Mouse (Mus musculus): ENCODE data around the gene Ppp1r14c. TPM values are rescaled to one million over a fixed set of nuclear protein-coding genes. Genes with fewer than 3 reads are reported as not detected.
"Not testable (repeated sequence)": the region's sequence is repeated elsewhere in the genome, so short reads cannot be mapped to it uniquely, and the experiment has no call there.

Gene Ppp1r14c
- polyA plus RNA-seq, 1 experiment from 2014 or later = 6.9 TPM

DNA sequence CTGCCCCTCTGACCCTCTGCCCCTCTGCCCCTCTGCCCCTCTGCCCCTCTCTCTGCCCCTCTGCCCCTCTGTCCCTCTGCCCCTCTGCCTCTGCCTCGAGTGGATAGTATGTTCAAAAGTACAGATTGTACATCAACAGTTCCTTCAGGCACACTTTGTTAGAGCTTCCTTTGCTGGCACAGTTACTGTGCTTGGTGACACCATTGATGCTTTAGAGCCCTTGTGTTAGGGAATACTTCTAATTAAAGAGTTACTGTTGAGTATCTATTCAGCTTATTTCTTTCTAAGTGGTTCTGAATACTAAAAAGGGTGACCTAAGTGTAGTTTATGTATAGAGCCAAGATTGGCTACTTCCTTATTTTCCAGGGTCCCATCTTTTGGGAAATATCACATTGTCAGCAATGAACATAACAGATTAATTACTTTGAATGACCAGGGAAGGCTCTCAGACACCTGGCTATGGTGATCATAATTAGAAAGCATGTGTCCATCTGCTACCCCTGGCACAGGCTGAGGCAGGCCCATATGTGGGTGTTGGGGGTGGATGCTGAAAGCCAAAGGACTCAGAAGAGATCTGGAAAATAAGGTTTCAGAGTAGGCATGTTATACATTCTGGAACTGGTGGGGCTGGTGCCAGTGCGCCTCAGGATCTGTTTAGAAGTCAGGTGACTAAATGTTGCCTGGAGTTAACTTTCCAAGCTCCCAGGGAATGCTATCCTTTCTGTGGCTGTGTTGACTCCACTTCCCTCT is 75.0 kb downstream of the Ppp1r14c start:
- no peak for ATAC-seq (ENCODE audit: low FRiP score, low read depth)
- WGBS = 63% methylated on average over 2 of the region's 2 CpGs
- H3K4me2 ChIP-seq (replicated peaks) = no peak overlapping the region

DNA sequence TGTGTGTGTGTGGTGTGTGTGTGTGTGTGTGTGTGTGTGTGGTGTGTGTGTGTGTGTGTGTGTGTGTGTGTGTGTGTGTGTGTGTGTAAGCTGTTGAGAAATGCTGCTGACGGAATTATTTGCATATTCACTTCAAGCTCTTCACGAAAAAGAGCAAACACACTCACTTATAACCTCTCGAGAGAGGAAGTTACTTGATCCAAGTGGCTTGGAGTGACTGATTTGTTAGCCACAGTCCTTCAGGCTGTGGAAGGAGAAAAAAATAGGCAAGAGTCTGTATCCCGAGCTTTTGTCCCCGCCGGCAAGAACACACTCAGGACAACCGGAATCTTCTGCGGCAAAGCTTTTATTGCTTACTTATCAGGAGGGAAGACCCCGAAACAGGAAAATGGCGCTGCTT is 80.9 kb downstream of the Ppp1r14c start:
- not testable (repeated sequence) for H3K4me1 ChIP-seq; H3K4me2 ChIP-seq (replicated peaks); H3K36me3 ChIP-seq; H3K27me3 ChIP-seq; H3K9me3 ChIP-seq; H3K4me3 ChIP-seq; ATAC-seq (ENCODE audit: low FRiP score, low read depth); H3K27ac ChIP-seq (replicated peaks); H3K9ac ChIP-seq (replicated peaks)
- WGBS = 92% methylated on average over 10 of the region's 10 CpGs

More for the DNA sequence above, 75.0 kb downstream of the Ppp1r14c start:
- no peaks in the 10 kb centered on the region for H3K36me3 ChIP-seq
- no peak overlapping the region for H3K9ac ChIP-seq (replicated peaks)
- no peaks in the 10 kb centered on the region for H3K9me3 ChIP-seq
- no peaks in the 10 kb centered on the region for H3K4me1 ChIP-seq
- H3K27ac ChIP-seq (replicated peaks) = no peak overlapping the region
- no peaks in the 10 kb centered on the region for H3K27me3 ChIP-seq
- no peak overlapping the region for H3K4me3 ChIP-seq

GRCm38 (mm10) chr10:3448699-3449098 is 82.8 kb downstream of the Ppp1r14c start:
- Histone ChIP-seq H3K36me3 (no peaks in the 10 kb centered on the region), H3K9me3 (no peaks in the 10 kb centered on the region), H3K27me3 (no peaks in the 10 kb centered on the region), H3K4me1 (no peaks in the 10 kb centered on the region), H3K27ac (replicated peaks) (no peak overlapping the region), H3K4me3 (no peak overlapping the region), H3K9ac (replicated peaks) (no peak overlapping the region), H3K4me2 (replicated peaks) (no peak overlapping the region)
- 90% methylated on average over 5 of the region's 5 CpGs for WGBS
- ATAC-seq (ENCODE audit: low FRiP score, low read depth) = no peak

GRCm38 (mm10) chr10:3451930-3452329 is 86.1 kb downstream of the Ppp1r14c start:
- Histone ChIP-seq H3K4me1 (no peaks in the 10 kb centered on the region), H3K9me3 (no peaks in the 10 kb centered on the region), H3K4me3 (no peak overlapping the region), H3K27ac (replicated peaks) (no peak overlapping the region), H3K27me3 (no peaks in the 10 kb centered on the region), H3K9ac (replicated peaks) (no peak overlapping the region), H3K36me3 (no peaks in the 10 kb centered on the region), H3K4me2 (replicated peaks) (no peak overlapping the region)
- no peak for ATAC-seq (ENCODE audit: low FRiP score, low read depth)
- WGBS = 84% methylated on average over 4 of the region's 4 CpGs

- ATAC-seq (ENCODE audit: low FRiP score, low read depth) = no peak
- Histone ChIP-seq H3K9ac (replicated peaks) (no peak overlapping the region), H3K36me3 (no peaks in the 10 kb centered on the region), H3K27ac (replicated peaks) (no peak overlapping the region), H3K9me3 (no peaks in the 10 kb centered on the region), H3K4me1 (no peaks in the 10 kb centered on the region), H3K4me2 (replicated peaks) (no peak overlapping the region), H3K4me3 (no peak overlapping the region), H3K27me3 (no peaks in the 10 kb centered on the region)
- 84% methylated on average over 3 of the region's 3 CpGs for WGBS
Measured at GRCm38 (mm10) chr10:3452822-3453475, 87.1 kb downstream of the Ppp1r14c start.

DNA sequence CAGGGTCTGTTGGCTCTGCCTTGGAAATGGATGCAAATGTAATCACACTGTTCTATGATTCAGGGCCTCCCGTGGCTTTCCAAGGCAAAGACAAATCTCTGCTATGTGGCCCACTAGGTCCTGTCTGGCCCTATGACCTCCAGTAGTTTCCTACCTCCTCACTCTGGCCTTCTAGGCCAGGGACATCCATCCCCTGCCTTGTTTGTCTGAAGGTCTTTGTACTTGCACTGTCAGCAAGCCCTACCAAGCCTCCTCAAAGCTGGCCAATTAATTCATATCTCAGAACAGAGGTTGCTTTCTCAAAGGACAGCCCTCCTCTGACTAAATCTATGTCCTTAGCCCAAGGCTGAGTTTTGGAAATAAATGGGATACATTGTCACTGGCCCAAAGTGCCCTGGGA is 92.8 kb downstream of the Ppp1r14c start:
- Histone ChIP-seq H3K4me2 (replicated peaks) (no peak overlapping the region), H3K4me1 (no peaks in the 10 kb centered on the region), H3K4me3 (no peak overlapping the region), H3K9ac (replicated peaks) (no peak overlapping the region), H3K27ac (replicated peaks) (no peak overlapping the region), H3K27me3 (no peaks in the 10 kb centered on the region), H3K36me3 (no peaks in the 10 kb centered on the region), H3K9me3 (no peaks in the 10 kb centered on the region)
- WGBS = 82% methylated on average over 1 of the region's 1 CpGs
- ATAC-seq (ENCODE audit: low FRiP score, low read depth) = no peak

DNA sequence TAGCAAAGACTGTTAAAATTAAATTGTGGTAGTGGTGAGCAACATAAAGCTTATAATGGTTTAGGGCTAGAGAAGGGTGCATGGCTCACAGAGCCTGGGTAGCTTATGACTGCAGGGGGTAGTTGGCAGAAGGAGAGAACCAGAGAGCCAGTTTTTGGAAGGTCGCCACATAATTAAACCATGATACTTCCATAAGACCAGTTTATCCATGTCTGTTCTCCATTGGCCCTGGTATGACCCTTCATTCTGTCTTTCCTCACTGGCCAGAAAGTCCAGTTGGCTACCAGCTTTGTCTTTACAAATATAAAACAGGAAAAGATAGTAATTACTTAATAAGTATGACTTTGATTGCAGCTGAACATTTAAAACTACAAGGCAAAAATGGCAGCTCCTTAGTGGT is 95.0 kb downstream of the Ppp1r14c start:
- no peak overlapping the region for H3K9ac ChIP-seq (replicated peaks)
- H3K27ac ChIP-seq (replicated peaks) = no peak overlapping the region
- no peak overlapping the region for H3K4me3 ChIP-seq
- H3K27me3 ChIP-seq = no peaks in the 10 kb centered on the region
- 83% methylated on average over 1 of the region's 1 CpGs for WGBS
- H3K4me1 ChIP-seq = no peaks in the 10 kb centered on the region
- no peak overlapping the region for H3K4me2 ChIP-seq (replicated peaks)
- ATAC-seq (ENCODE audit: low FRiP score, low read depth) = no peak
- H3K9me3 ChIP-seq = no peaks in the 10 kb centered on the region
- H3K36me3 ChIP-seq = no peaks in the 10 kb centered on the region

GRCm38 (mm10) chr10:3466135-3466626 is 100.3 kb downstream of the Ppp1r14c start:
- H3K4me2 ChIP-seq (replicated peaks) = no peak overlapping the region
- H3K4me1 ChIP-seq = no peaks in the 10 kb centered on the region
- H3K9ac ChIP-seq (replicated peaks) = no peak overlapping the region
- H3K4me3 ChIP-seq = no peak overlapping the region
- H3K36me3 ChIP-seq = no peaks in the 10 kb centered on the region
- WGBS = 85% methylated on average over 4 of the region's 4 CpGs
- no peak for ATAC-seq (ENCODE audit: low FRiP score, low read depth)
- no peak overlapping the region for H3K27ac ChIP-seq (replicated peaks)
- peaks cover 1% of the 10 kb centered on the region; the same call in 1 of the 2 replicates for H3K9me3 ChIP-seq
- no peaks in the 10 kb centered on the region for H3K27me3 ChIP-seq

GRCm38 (mm10) chr10:3468590-3468989 is 102.7 kb downstream of the Ppp1r14c start:
- WGBS = 87% methylated on average over 4 of the region's 4 CpGs
- H3K4me3 ChIP-seq = no peak overlapping the region
- ATAC-seq (ENCODE audit: low FRiP score, low read depth) = no peak

DNA sequence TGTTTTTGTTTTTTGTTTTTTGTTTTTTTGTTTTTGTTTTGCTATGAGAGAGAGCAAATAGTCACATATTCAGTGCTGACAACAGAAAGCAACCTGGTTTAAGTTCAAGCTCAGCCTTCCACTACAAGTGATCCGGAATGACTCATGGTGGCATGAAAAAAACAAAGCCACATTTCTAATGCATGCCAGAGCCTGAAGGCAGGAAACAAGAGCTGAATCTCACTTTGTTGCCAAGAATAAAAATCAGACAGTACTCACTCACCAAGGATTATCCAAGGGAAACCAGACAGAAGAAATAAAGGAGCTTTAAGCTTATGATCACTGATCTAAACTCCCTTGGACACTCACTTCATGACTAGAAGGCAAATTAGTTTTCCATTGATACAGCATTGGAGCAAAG is 110.8 kb downstream of the Ppp1r14c start:
- WGBS = 62% methylated on average over 1 of the region's 1 CpGs
- Histone ChIP-seq H3K36me3 (no peaks in the 10 kb centered on the region), H3K9ac (replicated peaks) (no peak overlapping the region), H3K4me1 (no peaks in the 10 kb centered on the region), H3K4me2 (replicated peaks) (no peak overlapping the region), H3K27ac (replicated peaks) (no peak overlapping the region), H3K9me3 (no peaks in the 10 kb centered on the region), H3K4me3 (no peak overlapping the region), H3K27me3 (no peaks in the 10 kb centered on the region)
- no peak for ATAC-seq (ENCODE audit: low FRiP score, low read depth)

More at GRCm38 (mm10) chr10:3468590-3468989, 102.7 kb downstream of the Ppp1r14c start:
- H3K4me2 ChIP-seq (replicated peaks) = no peak overlapping the region
- H3K4me1 ChIP-seq = no peaks in the 10 kb centered on the region
- no peak overlapping the region for H3K9ac ChIP-seq (replicated peaks)
- no peaks in the 10 kb centered on the region for H3K27me3 ChIP-seq
- H3K36me3 ChIP-seq = no peaks in the 10 kb centered on the region
- peaks cover 5% of the 10 kb centered on the region; the same call in 1 of the 2 replicates for H3K9me3 ChIP-seq
- no peak overlapping the region for H3K27ac ChIP-seq (replicated peaks)

- H3K4me1 ChIP-seq = no peaks in the 10 kb centered on the region
- H3K9me3 ChIP-seq = peaks cover 4% of the 10 kb centered on the region; the same call in 1 of the 2 replicates
- no peaks in the 10 kb centered on the region for H3K27me3 ChIP-seq
- H3K36me3 ChIP-seq = no peaks in the 10 kb centered on the region
- H3K27ac ChIP-seq (replicated peaks) = no peak overlapping the region
- no peak overlapping the region for H3K4me3 ChIP-seq
- H3K4me2 ChIP-seq (replicated peaks) = no peak overlapping the region
- no peak overlapping the region for H3K9ac ChIP-seq (replicated peaks)
- WGBS = 94% methylated on average over 1 of the region's 1 CpGs
- no peak for ATAC-seq (ENCODE audit: low FRiP score, low read depth)
Measured at GRCm38 (mm10) chr10:3479772-3480171, 113.9 kb downstream of the Ppp1r14c start.

DNA sequence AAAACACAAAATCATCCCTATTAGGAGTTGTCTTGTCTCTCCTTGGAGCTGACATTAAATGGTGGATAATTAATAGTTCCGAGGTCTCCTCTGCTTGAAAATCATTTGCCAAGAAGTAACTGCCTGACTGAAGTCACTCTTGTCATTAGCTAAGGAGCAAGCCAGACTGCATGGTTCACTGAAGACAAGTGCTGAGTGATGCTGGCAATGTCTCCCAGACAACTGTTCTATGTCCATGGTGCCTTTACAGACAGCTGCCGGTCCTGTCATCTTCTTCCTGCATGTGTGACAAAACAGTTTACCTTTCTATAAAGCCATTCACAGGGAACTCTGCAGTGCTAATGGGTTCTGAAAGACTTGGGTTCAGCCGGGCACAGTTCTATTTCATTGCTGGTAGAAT is 124.2 kb downstream of the Ppp1r14c start:
- no peak overlapping the region for H3K4me3 ChIP-seq
- WGBS = 89% methylated on average over 3 of the region's 3 CpGs
- no peaks in the 10 kb centered on the region for H3K36me3 ChIP-seq
- no peak overlapping the region for H3K27ac ChIP-seq (replicated peaks)
- no peaks in the 10 kb centered on the region for H3K4me1 ChIP-seq
- no peak for ATAC-seq (ENCODE audit: low FRiP score, low read depth)
- no peak overlapping the region for H3K4me2 ChIP-seq (replicated peaks)
- no peaks in the 10 kb centered on the region for H3K9me3 ChIP-seq
- H3K9ac ChIP-seq (replicated peaks) = no peak overlapping the region
- H3K27me3 ChIP-seq = no peaks in the 10 kb centered on the region

Data from midbrain, embryonic 12.5 days (tissue).